Mouse (Mus musculus) kidney, adult 9 months (tissue): ENCODE data around the gene Syngr1.

Source experiments
- DNase-seq: peaks from one replicate; pipeline ENCODE4 v3.0.0; 2022

Gene Syngr1

GRCm38 (mm10) chr15:80071951-80072437 lies 19.1 kb upstream of the Syngr1 start:
- DNase-seq: no peak

DNA sequence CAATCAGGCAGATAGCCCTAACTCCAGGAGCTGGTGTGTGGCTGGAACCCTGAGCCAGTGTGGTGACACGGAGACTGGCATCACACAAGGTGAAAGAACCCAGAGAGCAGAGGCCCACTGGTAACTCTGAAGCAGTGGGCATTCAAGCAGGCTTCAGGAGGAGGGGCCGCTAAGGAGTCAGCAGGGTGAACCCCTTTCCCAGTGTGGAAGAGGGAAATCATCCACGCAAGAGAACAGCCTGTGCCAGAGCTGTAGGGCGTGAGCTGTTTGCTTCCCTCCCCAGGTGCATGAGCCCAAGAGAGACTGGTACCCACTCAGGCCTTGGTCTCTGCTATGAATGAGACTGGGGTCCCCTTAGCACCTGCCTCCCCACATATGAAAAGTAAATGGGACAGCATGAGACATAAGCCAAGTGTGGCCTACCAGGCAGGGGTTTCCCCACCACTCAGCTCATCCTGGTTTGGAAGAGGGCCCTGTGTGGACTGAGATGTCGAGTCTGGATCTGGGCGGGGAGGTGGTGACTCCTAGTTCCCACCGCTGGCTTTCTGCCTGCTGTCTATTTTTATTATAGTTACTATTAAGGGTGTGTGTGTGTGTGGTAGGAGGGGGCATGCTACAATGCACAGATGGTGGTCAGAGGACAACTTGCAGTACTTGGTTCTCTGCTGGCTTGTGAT lies 18.4 kb upstream of the Syngr1 start:
- no peak for DNase-seq

DNA sequence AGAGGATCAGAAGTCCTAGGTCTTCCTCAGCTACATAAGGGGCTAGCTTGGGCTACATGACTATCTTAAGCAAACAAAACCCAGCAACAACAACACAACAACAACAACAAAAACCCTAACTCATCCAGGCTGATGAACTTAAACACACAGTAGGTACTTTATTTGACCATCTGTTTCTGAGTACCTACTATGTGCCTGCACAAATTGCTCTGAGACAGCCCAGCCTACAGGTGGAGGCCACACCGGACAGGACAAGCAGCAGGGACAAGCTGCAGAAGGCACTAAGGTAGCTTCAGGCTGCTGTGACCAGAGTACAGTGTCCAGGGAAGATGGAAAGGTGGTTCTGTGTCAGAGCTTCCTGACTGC lies 17.9 kb upstream of the Syngr1 start:
- DNase-seq: no peak

DNA sequence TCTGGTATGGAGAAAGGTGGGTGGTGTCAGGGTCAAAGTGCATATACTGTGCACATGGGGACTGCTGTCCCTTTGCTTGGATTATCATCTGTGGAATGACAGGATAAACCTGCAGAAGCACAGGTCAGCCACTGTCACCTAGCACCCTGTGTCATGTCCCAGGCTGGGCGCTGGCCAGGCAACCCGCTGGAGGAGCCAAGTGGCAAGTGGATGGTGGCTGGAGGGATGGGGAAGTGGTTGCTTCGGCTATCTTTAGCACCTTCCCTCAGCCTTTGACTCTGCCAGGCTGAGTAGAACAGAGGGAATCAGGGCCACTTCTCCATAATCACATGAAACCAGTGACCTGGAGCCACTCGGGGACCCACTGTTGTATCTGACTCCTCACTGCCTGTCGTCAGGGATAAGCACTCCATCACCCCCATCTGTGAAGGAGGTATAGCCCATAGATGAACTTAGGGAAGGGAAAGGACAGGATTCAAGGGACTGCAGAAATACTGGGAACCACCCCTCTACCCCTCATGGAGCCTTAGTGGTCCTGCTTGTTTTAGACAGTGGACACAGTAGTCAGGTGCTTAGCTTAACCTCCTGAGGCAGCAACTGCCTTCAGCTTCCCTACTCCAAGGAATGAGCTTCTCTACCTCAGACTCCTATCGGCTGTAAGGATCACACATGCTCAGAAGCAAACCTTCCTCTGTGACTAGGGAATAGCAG lies 16.3 kb upstream of the Syngr1 start:
- DNase-seq: no peak

- no peak for DNase-seq
Observed at GRCm38 (mm10) chr15:80075374-80075694, 15.8 kb upstream of the Syngr1 start.

- DNase-seq: no peak
Observed at GRCm38 (mm10) chr15:80075733-80076337, 15.3 kb upstream of the Syngr1 start.

DNA sequence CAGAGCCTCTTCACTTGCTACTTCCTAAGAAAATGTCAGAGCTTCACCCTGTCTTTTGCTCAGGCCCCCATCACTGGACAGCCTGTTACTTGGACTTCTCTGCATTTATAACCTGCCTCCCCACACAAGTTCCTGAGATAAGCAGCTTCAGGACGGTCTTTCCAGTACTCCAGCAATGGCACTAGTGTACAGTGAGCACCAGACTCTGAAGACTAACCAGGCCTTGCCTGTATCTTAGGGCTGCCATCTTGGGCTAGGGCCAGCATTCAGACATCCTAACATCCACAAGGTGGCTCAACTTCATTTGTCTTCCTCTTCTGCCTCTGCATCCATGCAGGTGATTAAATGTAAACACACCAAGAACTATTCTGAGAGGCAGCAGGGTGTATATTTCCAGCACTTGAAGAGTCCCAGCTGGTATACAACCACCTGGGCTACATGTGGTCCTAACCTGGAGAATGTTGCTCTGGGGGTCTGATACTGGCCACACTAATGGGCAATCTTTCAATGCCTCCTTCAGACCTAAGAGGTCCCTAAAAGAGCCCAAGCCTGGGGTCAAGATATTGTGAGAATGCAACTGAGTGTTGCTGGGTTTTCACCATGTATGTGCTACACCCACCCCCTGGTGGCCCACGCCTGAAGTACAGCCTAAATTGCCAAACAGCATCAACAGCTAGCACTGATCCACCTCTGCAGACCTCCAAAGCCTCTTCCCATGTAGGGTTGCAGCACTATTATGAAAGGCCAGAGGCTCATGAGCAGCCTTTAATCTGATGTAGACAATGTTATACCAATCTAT lies 14.6 kb upstream of the Syngr1 start:
- peak; percentile 78 for DNase-seq

DNA sequence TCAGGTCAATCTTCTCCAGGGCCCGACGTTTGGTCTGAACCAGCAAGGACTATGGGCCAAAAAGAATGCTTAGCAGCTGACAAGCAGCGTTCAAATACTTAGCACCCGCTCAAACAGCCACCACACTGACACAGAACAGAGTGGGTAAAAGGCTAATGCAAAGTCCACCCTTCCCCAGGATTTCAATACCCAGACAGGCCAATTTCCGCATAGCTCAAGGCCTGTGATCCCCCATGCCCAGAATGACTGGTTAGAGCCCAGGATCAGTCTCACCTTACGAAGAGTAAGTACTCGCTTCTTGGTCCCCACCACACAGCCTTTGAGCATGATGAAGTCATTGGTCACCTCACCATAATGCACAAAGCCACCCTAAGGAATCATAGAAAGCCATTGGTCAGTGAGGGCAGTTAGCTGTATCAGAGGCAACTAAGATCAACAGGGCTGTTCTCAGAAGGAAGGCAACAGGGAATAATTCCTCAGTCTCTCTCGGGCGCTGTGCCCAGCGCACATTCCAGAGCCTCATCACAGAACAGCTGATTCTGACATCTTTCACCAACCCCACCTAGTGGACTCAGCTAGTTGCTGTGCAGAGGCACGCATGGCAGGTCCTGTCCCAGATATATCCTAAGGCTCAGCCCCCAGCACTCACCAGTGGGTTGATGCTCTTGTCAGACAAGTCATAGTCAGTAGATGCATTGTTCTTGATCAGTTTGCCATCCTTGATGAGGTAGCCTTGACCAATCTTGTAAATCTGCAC lies 12.9 kb upstream of the Syngr1 start:
- DNase-seq: no peak

GRCm38 (mm10) chr15:80079129-80079668 lies 11.9 kb upstream of the Syngr1 start:
- DNase-seq: no peak

DNA sequence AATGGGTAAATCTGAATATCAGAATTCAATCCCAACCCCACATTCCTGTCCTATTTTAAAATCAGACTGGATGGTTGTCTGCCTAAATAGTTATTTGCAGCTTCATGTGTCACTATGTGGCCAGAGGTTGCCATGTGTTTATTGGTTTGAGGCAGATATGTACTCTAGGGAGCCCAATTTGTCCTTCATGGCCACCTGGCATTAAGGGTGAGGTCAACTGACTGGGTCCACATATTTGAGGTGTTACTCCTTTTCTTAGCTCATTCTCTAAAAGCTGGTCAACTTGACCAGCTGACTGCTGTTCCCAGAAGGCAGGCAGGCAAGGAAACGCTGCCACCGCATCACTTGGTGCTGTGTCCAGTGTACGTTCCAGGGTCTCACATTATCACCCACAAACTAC lies 11.2 kb upstream of the Syngr1 start:
- DNase-seq: no peak

GRCm38 (mm10) chr15:80080711-80081615 lies 10.2 kb upstream of the Syngr1 start:
- peak; percentile 56 for DNase-seq

GRCm38 (mm10) chr15:80081801-80082546 lies 9.2 kb upstream of the Syngr1 start:
- no peak for DNase-seq

DNA sequence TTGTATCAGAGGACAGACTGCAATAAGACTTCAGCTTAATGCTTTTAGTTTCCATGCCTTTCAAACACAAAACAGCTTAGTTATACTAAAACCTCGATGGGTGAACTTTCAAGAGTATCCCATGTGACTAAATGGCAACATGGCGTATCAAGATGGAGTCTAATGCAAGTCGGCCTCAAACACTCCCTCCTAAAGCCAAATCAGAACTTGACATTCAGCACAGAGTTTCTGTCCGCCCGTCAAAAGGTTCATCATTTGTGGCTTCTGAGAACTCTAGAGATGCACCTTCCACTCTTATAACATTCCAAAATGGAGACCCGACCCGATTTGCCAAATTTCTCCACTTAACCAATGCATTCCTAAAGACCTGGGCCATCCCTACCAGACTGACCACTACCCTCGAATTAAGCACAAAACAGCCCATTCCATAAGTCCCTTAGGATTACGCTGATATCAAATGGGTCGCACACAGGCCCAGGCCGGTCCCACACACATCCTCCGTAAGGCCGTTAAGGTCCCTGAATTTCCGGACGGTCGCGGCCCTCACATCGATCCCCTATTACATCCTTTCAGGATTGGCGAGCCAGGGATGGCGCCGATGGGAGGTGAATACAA lies 8.4 kb upstream of the Syngr1 start:
- no peak for DNase-seq

DNA sequence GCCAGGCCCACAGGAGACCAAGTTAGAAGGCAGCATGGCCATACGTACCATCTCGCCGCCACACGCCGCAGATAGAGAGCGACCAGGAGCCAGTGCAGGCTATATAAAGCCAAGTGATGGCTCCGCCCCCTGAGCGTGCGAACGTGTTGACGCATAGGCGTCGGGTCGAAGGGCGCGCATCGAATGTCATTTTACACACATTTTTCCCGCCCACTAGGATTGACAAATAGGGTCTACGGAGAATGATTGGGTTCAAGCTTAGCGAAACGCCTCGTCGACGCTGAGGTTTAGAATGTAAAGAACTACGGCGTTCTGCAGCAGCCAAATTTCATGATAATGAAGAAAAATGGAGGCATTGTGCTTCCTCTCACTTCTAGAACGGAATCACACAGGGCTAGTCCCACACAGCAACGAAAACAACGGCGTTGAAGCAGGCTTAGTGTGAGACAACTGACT lies 7.8 kb upstream of the Syngr1 start:
- peak; percentile 99 for DNase-seq

DNA sequence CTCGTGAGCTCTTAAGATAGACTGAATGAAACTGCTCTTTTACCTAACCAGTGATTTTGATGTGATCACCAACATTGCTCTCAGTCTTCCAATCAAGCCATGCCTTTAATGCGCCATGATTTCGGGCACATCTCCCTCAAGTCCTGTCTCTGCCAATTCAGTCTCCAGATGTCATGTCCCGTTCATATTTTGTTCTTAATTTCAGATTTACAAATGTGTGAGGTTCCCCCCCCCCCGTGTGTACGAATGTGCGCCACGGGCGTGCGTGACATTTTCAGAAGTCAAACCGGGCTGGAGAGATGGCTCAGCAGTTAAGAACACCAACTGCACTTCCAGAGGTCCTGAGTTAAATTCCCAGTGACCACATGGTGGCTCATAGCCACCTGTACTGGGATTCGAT lies 7.4 kb upstream of the Syngr1 start:
- DNase-seq: no peak

DNA sequence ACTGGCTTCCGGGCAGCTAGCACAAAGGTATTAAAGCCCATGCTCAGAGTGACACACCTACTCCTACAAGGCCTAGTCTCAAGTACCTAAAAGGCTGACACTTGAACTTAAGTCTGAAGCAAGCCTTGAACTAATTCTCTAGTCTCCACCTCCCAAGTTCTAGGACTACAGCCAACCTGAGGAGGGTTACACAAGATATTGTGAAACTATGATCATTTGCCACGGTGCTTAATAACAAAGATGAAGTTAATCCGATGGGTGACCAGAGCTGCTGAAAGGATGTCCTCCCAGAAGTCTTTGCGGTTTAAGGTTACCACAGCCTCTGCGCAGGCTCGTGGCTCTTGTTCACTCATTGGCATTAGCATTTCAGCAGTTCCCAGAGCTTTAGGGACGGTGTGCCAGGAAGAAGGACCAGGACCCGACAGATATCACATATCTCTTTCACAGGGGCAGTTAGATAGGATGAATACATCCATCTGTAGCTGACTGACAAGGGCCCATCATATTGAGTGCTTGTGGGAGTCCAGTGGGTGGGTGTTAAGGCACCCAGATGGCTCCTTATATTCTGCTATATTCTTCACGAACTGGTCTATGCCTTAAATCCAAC lies 3.6 kb upstream of the Syngr1 start:
- no peak for DNase-seq

GRCm38 (mm10) chr15:80088637-80089036 lies 2.5 kb upstream of the Syngr1 start:
- peak; percentile 97 for DNase-seq

DNA sequence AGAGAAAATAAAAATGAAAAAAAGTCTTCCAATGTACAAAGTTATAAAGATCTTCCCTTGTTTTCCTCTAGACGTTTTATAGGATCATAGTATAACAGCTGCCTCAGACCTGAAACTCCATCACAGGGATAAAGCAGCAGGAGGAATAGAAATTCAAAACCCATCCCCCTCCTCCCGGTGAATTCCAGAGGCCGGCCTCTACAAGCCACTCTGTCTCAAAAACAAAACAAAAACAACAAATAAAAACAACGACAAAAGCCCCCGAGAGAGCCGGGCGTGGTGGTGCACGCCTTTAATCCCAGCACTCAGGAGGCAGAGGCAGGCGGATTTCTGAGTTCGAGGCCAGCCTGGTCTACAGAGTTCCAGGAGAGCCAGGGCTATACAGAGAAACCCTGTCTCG lies 979 bp upstream of the Syngr1 start:
- DNase-seq: no peak

DNA sequence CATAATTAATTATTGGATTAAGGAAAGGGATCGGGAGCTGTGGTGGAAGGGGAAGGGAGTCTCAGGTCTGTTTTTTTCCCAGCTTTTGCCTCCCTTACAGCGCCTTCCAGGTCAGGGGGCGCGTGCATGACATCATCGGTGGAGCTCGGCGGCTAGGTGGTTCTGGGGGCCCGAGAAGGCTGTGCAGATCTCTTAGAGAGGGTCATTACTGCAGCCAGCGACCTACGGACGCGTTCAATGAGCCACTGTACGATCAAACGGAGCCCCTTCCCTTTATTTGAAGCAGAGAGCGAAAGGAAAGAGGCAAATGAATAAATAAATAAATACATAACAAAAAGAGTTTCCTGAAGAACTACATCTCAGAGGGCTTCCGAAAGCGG lies 403 bp upstream of the Syngr1 start:
- no peak for DNase-seq

GRCm38 (mm10) chr15:80092041-80092441 lies 907 bp downstream of the Syngr1 start:
- no peak for DNase-seq
